Mouse (Mus musculus) c-Kit-positive CD71-positive TER-119-negative erythroid progenitor cells, embryonic 14.5 days (primary cell): ENCODE measurements at regions not wholly inside any gene's neighbourhood (a gene's known extent, or its start where the extent isn't known, plus 50 kb on each side); places are given as distances from the start of the nearest gene placed in this dataset.

Experiments used
- DNase-seq: peaks from one replicate; pipeline ENCODE4 v3.0.0-alpha.2; 2013; ENCODE audit warnings: low read depth

DNA sequence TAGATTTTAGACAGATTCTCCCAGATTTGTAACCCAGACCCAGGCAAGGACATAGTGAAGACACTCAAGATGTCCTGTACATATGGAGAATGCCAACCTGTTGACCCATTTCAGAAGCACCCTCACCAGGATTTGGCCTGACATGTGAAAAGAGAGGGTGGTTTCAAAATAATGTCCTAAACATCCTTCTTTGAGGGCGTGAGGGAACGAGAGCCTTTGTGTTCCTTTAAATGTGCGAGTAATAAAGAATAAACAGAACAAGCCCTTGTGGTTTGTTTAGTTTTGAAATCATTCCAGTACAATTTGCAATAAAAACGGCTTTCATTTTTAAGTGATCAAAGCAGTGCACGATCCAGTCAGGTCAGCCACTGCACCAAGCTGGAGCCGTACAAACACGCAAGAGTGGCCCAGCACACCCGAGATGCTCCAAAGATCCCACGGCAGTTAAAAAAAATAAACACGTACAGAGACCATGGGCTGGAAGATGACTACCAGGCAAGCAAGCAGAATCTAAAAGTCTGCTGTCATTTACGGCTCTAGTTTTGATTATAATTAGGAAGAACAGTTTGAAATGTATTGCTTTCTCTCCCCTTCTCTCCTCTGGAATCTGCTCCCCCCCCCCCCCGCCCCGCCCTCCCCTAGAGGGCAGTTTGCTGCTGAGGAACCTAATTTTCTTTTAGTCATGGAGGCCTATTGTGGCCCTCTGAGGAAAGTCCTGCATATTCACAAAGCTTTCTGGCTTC is 72.4 kb upstream of the Tle4 start:
- no peak for DNase-seq

DNA sequence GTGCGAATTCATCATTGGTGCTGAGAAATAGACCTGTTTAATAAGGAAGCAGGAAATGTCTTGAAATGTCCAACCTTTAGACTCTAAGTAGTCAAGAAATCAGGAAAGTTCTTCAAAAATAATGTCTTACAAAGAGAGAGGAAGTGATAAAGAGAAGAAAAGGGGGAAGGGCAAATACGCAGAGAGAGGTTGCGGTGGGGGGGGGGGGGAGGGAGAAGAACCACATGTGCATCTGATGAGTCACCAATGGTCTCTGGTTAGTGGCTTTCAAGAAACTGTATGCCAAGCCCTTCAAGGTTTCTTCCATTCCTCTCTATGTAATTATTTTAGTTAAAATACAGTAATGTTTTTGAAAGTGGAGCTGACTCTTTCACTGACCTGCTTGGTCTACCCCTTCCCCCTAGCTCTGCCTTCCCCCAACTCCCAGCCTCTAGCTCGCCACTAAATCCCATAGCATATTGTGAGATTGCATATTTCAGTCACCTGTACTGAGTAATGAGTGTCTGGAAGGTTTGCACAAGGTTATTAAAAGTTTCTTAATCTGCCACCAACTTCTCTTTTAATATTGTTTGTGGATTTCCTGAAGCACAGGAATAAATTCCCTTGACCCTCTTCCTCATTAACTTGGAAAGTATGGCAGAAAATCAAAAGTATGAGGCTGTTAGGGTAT is 70.8 kb upstream of the Tle4 start:
- DNase-seq = no peak

DNA sequence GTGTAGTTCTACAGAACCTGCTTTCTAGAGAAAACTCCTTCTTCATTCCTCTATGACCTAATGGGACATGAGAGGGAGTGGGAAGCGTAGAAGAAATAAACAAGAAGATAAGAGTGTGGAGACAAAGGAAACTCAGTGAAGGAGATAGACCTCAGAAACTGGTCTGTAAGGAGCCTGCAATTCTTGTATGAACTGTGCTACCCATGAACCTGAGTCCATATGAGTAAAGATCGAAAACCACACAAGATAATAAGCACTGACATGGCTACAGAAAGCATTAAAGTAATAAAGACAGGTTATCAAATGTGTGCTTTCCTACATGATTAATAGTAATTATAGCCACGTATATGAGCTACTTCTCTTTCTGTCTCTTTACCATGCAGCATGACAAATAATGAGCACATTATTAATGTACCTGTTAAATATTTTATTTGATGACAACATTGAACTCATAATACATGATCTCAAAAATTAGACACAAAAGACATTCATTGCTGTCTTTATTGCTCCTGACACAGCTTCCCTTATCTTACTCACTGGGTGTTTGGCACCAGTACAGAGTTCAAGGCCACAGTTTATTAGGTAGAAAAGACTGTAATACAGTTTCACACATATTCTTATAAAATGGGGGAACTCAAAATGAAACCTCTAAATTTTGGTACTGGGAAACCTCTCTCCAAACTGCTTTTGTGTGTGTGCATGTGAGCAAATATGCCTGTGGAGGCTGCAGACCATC is 67.0 kb upstream of the Tle4 start:
- no peak for DNase-seq

DNA sequence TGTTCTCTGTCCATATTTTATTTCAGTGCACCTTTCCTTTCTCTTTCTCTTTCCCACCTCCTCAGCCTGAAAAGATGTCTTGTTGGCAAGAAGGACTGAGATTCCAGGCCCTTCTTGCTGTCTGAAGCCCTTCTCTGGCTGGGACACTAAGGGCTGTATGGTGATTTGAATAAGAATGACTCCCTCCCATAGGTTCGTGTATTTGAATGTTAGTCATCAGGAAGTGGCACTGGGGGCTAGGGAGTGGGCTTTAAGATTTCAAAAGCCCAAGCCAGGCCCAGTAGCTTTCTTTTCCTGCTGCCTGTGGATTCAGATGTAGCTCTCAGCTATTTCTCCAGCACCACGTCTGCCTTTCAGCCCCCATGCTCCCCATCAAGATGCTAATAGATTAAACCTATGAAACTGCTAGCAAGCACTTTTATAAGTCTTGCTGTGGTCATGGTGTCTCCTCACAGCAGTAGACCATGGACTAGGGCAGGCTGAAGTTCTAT is 66.3 kb upstream of the Tle4 start:
- DNase-seq = no peak

DNA sequence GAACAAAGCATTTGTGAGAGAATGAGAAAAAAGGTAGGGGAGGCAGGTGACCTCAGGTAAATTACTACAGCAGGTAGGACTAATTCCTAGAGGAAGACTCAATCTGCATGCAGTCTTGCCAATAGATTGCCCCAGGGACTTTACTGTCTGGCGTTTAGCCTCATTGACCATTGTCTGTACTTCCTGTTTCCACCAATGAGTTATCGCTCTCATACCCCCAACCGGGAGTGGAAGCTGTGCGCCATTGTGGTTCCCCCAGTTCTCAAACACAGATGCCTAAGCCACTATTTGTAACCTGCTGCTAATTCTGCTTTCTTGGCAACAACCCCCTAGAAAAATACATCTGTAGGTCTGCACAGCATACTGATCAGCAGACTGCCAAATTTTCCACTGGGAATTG is 65.5 kb upstream of the Tle4 start:
- no peak for DNase-seq

DNA sequence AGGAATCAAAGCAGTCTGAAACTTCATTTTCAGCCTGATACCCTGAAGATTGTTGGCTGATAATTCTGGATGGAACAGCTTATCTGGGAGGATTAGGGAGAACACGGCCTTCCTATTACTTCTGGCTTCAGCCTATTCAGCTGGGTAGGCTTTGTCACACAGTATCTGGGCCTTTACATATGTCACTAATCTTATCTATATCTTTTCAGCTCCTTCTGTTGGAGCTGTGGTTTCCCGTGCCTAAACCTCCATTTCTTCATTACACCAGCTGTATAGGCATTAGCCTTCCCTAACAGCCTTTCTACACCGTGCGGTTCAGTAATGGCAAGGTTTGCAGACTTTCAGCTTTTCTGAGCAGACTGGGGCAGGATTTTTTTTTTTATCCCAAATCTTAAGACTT is 61.9 kb upstream of the Tle4 start:
- DNase-seq = no peak

DNA sequence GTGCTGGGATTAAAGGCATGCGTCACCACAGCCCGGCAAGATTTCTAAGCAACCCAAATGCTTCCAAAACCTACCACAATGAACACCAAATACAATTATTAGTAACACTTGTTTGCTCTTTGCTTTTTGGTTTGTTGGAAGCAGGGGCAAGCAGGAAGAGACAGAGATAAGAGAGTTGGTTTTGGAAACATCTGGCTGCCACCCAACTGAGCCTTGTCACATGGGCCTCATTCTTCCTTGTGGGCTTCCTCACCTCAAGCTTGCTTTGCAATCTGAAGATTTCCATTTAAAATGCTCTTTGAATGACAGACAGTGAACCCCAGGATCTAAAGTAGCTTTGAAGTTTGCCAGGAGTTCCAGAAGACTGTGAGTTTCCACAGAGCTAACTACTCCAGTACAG is 60.6 kb upstream of the Tle4 start:
- DNase-seq = no peak

DNA sequence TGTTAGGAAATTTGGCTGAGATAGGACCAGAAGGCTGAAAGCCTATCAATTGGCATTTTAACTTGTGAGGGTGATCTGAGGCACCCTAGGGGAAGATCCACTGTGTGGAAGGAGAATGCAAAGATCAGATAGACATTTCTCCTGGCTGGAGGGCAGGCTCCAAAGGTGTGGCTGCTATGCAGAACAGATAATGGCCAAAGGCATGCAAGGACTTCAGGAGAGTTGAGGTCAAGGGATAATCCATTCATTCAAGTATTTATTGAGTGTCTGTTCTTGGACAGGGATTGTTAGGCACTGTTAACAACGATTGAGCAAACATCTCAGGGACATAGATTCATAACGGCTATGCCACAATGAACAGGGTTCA is 58.2 kb upstream of the Tle4 start:
- DNase-seq = no peak

DNA sequence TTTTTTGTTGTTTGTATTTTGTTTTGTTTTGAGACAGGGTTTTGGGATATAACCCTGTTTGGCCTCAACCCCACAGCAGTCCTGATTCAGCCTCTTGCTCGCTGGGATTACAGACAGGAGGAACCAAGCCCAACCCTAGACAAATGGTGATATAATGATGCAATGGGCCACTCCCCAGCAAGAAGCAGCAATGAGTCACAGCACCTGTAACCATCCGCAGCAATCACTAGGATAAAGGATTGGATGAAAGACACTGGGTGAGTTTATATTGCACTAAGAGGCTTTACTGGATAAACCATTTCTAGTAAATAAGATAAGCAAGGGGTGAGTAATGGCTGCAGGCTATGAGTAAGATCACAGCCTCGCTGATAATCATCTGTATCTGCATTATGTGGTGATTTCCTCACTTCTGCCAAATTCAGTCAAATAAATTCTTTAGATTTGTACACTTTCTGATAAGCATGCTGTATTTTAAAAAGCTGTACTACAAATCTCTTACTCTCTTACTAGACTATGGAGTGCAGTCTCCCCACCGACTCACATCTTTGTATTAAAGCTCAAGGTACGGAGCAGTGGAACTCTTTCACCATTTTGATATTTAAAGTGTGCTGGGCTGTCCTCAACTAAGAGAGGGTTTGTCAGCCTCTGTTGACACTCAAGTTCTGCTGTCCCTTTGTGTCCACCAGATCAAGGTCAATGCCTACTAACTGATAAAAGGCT is 57.6 kb upstream of the Tle4 start:
- DNase-seq = no peak
